ENCODE assay signal across 23 mouse cellular contexts in the genomic region with DNA sequence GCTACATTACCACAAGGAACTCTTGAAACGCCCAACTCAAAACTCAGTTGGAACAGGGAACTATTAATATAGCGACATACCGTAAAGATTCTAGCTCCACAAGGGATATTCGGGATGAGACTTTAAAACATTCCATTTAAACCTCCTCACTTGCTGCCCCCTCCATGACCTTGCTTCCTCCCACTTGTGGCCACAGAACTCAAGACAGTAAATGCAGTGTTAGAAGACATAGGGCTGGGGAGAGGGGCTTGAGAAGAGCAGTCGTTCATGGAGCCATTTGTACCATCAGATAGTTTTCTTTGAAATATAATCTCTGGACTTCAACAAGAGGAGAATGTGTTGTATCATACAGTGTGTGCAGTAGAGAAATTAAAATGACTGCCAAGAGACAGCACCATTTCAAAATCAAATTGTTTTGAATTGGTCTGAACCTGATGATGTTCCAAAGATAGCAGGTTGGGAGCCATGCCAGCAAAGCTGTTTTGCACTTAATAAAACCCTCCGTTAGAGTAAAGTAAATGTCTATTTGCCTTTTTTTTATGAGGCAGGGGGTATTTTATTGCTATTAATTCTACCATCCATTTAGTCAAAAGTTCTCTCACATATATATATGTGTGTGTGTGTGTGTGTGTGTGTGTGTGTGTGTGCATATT.
DNase-seq lines count a peak whose midpoint lies in the region; ATAC-seq and TF ChIP-seq lines count a peak whose summit lies in the region.
"Had no signal": no experiment of that assay in that cellular context is flagged by ENCODE, and none has a peak within 500 bp of the region (broad histone marks: within the 10 kb centered on the region; RNA-seq: fewer than 3 reads in every experiment).

No protein-coding gene starts in this region.

- H3K4me3 ChIP-seq in lung, postnatal 0 days (ENCODE audit: low read depth, low read length): no peak overlapping the region
- no peak overlapping the region for H3K4me3 ChIP-seq in lung, adult 2 months (replicated peaks; ENCODE audit: extremely low read depth, low read depth, low read length)
- no peak overlapping the region for H3K4me3 ChIP-seq in midbrain, embryonic 11.5 days (ENCODE audit: low read depth, low read length)
- H3K4me3 ChIP-seq: embryonic facial prominence, embryonic 13.5 days; forebrain, embryonic 10.5 days; heart, embryonic 15.5 days; hindbrain, embryonic 15.5 days; limb, embryonic 13.5 days; midbrain, embryonic 15.5 days; myocyte had no signal

- no peak for TF ChIP-seq EP300 in lung, postnatal 0 days (IDR thresholded peaks at IDR 0.05)

- H3K9me3 ChIP-seq in lung, postnatal 0 days (ENCODE audit: low read length): no peaks in the 10 kb centered on the region
- no peaks in the 10 kb centered on the region for H3K9me3 ChIP-seq in midbrain, embryonic 11.5 days (ENCODE audit: control insufficient read depth, low read length)
- H3K9me3 ChIP-seq: embryonic facial prominence, embryonic 13.5 days; forebrain, embryonic 10.5 days; heart, embryonic 15.5 days; hindbrain, embryonic 15.5 days; limb, embryonic 13.5 days; midbrain, embryonic 15.5 days had no signal

- TF ChIP-seq CTCF in lung, postnatal 0 days (IDR thresholded peaks at IDR 0.05): no peak
- no peak for TF ChIP-seq CTCF in lung, adult 2 months (IDR thresholded peaks at IDR 0.05; ENCODE audit: insufficient read depth, low read length)

- no peaks in the 10 kb centered on the region for H3K27me3 ChIP-seq in lung, postnatal 0 days (replicated peaks; ENCODE audit: insufficient read depth, low read length)
- no peaks in the 10 kb centered on the region for H3K27me3 ChIP-seq in midbrain, embryonic 11.5 days (ENCODE audit: control insufficient read depth, insufficient read depth, low read length)
- H3K27me3 ChIP-seq: embryonic facial prominence, embryonic 13.5 days; heart, embryonic 15.5 days; hindbrain, embryonic 15.5 days; limb, embryonic 13.5 days; midbrain, embryonic 15.5 days; Patski had no signal

- TF ChIP-seq POLR2A in lung, adult 2 months (IDR thresholded peaks at IDR 0.05; ENCODE audit: borderline replicate concordance, extremely low read depth, low read depth, low read length): no peak

- no peaks in the 10 kb centered on the region for H3K36me3 ChIP-seq in lung, postnatal 0 days (ENCODE audit: insufficient read depth, low read length)
- H3K36me3 ChIP-seq in midbrain, embryonic 11.5 days (ENCODE audit: control insufficient read depth, insufficient read depth, low read length): no peaks in the 10 kb centered on the region
- H3K36me3 ChIP-seq: forebrain, embryonic 10.5 days; heart, embryonic 15.5 days; hindbrain, embryonic 15.5 days; midbrain, embryonic 15.5 days had no signal

- peak; percentile 13 for DNase-seq in gastrocnemius, adult 18-20 months (ENCODE audit: low spot score)
- DNase-seq in gastrocnemius, postnatal 25 days: no peak
- peak; percentile 48 for DNase-seq in layer of hippocampus, adult 11-12 months (ENCODE audit: low spot score)
- no peak for DNase-seq in layer of hippocampus, adult 9-10 months (ENCODE audit: low spot score)
- DNase-seq in lung, postnatal 0 days (ENCODE audit: low spot score): peak; percentile 33
- no peak for DNase-seq in lung, adult 2 months
- DNase-seq in midbrain, embryonic 11.5 days (ENCODE audit: low spot score, missing footprints): no peak
- DNase-seq: adrenal gland, adult 8-10 months; cerebellum, postnatal 10 days; heart, postnatal 4 days; thymus, postnatal 36 days had no signal

- ATAC-seq in lung, postnatal 0 days: no peak
- no peak for ATAC-seq in erythroid progenitor cell, adult 5-6 weeks (replicated peaks; ENCODE audit: low FRiP score, poor library complexity, severe bottlenecking)
- no peak for ATAC-seq in midbrain, embryonic 11.5 days (ENCODE audit: low FRiP score)
- ATAC-seq: CD4-positive, CD25-positive, alpha-beta regulatory T cell, adult 4 months; intestine, embryonic 16.5 days; midbrain, embryonic 15.5 days; Patski had no signal

- H3K27ac ChIP-seq in lung, postnatal 0 days (ENCODE audit: low read length): no peak overlapping the region
- no peak overlapping the region for H3K27ac ChIP-seq in midbrain, embryonic 11.5 days (ENCODE audit: low read depth, low read length)
- H3K27ac ChIP-seq: embryonic facial prominence, embryonic 13.5 days; forebrain, embryonic 10.5 days; heart, embryonic 15.5 days; hindbrain, embryonic 15.5 days; limb, embryonic 13.5 days; liver, embryonic 14.5 days; midbrain, embryonic 15.5 days had no signal

- peaks cover 5% of the 10 kb centered on the region; the same call in 1 of the 2 replicates for H3K4me1 ChIP-seq in lung, postnatal 0 days (ENCODE audit: insufficient read depth, low read depth, low read length)
- no peaks in the 10 kb centered on the region; the same call in 1 of the 2 replicates for H3K4me1 ChIP-seq in lung, adult 2 months (ENCODE audit: control insufficient read depth, insufficient read depth, low read length)
- H3K4me1 ChIP-seq in midbrain, embryonic 11.5 days (ENCODE audit: control insufficient read depth, insufficient read depth, low read length): no peaks in the 10 kb centered on the region
- H3K4me1 ChIP-seq: midbrain, embryonic 15.5 days had no signal

- no peak overlapping the region for H3K9ac ChIP-seq in lung, postnatal 0 days (replicated peaks; ENCODE audit: low read depth)
- no peak overlapping the region for H3K9ac ChIP-seq in midbrain, embryonic 11.5 days (ENCODE audit: low read length)
- H3K9ac ChIP-seq: embryonic facial prominence, embryonic 13.5 days; heart, embryonic 15.5 days; hindbrain, embryonic 15.5 days; limb, embryonic 13.5 days; liver, embryonic 14.5 days; midbrain, embryonic 15.5 days had no signal

- H3K4me2 ChIP-seq in lung, postnatal 0 days (replicated peaks; ENCODE audit: low read depth, low read length): no peak overlapping the region
- H3K4me2 ChIP-seq in midbrain, embryonic 11.5 days: no peak overlapping the region
- H3K4me2 ChIP-seq: embryonic facial prominence, embryonic 13.5 days; heart, embryonic 15.5 days; hindbrain, embryonic 15.5 days; limb, embryonic 13.5 days; midbrain, embryonic 15.5 days had no signal

- 44% methylated on average over 6 of the region's 6 CpGs for WGBS in lung, postnatal 0 days
- WGBS in lung, adult 2 months: 62% methylated on average over 6 of the region's 6 CpGs
- 83% methylated on average over 6 of the region's 6 CpGs for WGBS in midbrain, embryonic 11.5 days

Comparison
In these comparisons a context has a peak if more than half of its experiments do, and no peak if none do; other contexts are left out.
1. DNase-seq: peak in gastrocnemius, adult 18-20 months (single experiment), layer of hippocampus, adult 11-12 months (single experiment) and lung, postnatal 0 days (single experiment); none in gastrocnemius, postnatal 25 days (single experiment), layer of hippocampus, adult 9-10 months (single experiment), lung, adult 2 months (single experiment) and midbrain, embryonic 11.5 days (single experiment).